Mouse (Mus musculus): ENCODE data around the gene 2410004P03Rik. TPM values are rescaled to one million over a fixed set of nuclear protein-coding genes. Genes with fewer than 3 reads are reported as not detected.
A peak's percentile ranks its signal among the peaks of the same experiment; 100 is the strongest.
"Not testable (repeated sequence)": the region's sequence is repeated elsewhere in the genome, so short reads cannot be mapped to it uniquely, and the experiment has no call there.

The 2410004P03Rik gene
- total RNA-seq, 2 experiments from 2014 or later: 0.57 to 1.1 TPM

DNA sequence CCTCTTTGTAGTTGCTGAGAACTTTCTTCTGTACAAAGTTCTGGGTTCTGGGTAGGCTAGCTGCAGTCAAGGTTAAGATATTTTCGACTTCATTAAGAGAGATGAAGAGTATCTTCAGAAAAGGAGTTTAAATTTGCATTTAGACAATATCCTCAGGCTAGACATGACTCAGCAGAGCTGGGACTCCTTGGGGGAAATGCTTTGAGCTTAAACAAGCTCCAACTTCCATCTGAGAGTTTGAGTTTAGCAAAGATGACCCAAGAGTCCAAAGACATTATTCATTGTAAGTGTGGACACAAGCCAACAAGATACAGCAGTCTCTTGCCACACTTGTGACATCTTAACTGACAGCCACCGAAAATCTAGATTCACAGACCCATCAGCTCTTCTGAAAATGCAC lies 27.9 kb upstream of the 2410004P03Rik start:
- Histone ChIP-seq H3K27ac (no peak overlapping the region), H3K4me3 (no peak overlapping the region)
- intact Hi-C loops (cut with DNase I): loop anchor here (5.0 kb wide), 1 partner anchor 48 kb away; no protein-coding TSS in a partner anchor
- DNase-seq (ENCODE audit: extremely low spot score in 1 of 2, low spot score in 2 of 2): no peak
- TF ChIP-seq CTCF (IDR thresholded peaks at IDR 0.05): no peak

DNA sequence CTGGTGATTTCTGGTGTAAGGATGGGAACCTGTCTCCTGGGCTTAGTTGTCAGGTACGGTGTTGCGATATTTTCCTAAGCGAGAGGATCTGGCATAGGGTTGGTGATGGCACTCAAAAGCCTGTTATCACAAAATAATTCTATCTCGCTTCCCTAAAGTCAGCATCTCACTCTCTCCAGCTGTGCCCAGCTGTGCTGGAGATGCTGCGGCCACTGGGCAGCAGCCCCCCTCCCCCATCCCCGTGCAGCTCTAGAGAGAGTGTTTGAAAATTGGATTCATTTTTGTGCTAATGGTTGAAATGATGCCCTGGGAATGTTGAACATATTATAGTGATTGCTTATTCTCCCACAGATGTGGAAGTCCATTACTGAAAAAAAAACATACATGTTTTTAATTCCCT lies 26.7 kb upstream of the 2410004P03Rik start:
- intact Hi-C loops (cut with DNase I): loop anchor here (5.0 kb wide), 1 partner anchor 49 kb away; no protein-coding TSS in a partner anchor
- H3K27ac ChIP-seq: no peak overlapping the region
- TF ChIP-seq CTCF (IDR thresholded peaks at IDR 0.05): no peak
- H3K4me3 ChIP-seq: no peak overlapping the region
- DNase-seq (ENCODE audit: extremely low spot score in 1 of 2, low spot score in 2 of 2): no peak

GRCm38 (mm10) chr12:17037053-17037610 lies 25.6 kb upstream of the 2410004P03Rik start:
- H3K4me3 ChIP-seq: no peak overlapping the region
- peak; percentile 59 to 60 for DNase-seq (ENCODE audit: extremely low spot score in 1 of 2, low spot score in 2 of 2)
- TF ChIP-seq CTCF (IDR thresholded peaks at IDR 0.05): no peak
- intact Hi-C loops (cut with DNase I): loop anchor here (5.0 kb wide), 1 partner anchor 50 kb away; no protein-coding TSS in a partner anchor
- H3K27ac ChIP-seq: peak overlapping the region; percentile 63; the same call in 1 of the 2 replicates

GRCm38 (mm10) chr12:17036532-17036931 lies 25.0 kb upstream of the 2410004P03Rik start:
- TF ChIP-seq CTCF (IDR thresholded peaks at IDR 0.05): no peak

GRCm38 (mm10) chr12:17035128-17035527 lies 23.6 kb upstream of the 2410004P03Rik start:
- intact Hi-C loops (cut with DNase I): loop anchor here (5.0 kb wide), 1 partner anchor 52 kb away; no protein-coding TSS in a partner anchor

More at GRCm38 (mm10) chr12:17036532-17036931, 25.0 kb upstream of the 2410004P03Rik start:
- H3K27ac ChIP-seq: peak overlapping the region; percentile 50; the same call in 1 of the 2 replicates
- intact Hi-C loops (cut with DNase I): loop anchor here (5.0 kb wide), 1 partner anchor 51 kb away; no protein-coding TSS in a partner anchor
- DNase-seq (ENCODE audit: extremely low spot score in 1 of 2, low spot score in 2 of 2): no peak
- no peak overlapping the region for H3K4me3 ChIP-seq

DNA sequence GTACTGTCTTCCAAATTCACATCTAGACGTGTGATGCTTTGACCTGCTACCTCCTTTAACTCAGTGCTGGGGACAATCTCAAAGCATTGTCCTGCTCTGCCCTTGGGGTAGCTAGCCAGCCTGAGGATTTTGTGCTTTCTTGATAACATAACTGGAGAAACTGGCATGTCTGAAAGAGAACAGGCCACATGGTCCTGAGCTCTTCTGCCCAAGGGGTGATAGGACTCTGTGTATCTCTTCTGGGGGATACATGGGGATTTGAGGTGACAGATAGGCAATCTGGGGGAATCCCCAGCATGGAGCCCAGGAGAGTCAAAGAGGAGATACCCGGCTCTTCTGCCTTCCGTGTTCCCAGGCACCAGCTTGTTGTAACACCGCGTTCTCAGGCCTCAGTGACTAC lies 23.1 kb upstream of the 2410004P03Rik start:
- intact Hi-C loops (cut with DNase I): loop anchor here (5.0 kb wide), 1 partner anchor 53 kb away; no protein-coding TSS in a partner anchor
- Histone ChIP-seq H3K4me3 (no peak overlapping the region), H3K27ac (no peak overlapping the region)
- DNase-seq (ENCODE audit: extremely low spot score in 1 of 2, low spot score in 2 of 2): no peak
- TF ChIP-seq CTCF (IDR thresholded peaks at IDR 0.05): no peak

More at GRCm38 (mm10) chr12:17035128-17035527, 23.6 kb upstream of the 2410004P03Rik start:
- peak; percentile 51 for TF ChIP-seq CTCF (IDR thresholded peaks at IDR 0.05)
- DNase-seq (ENCODE audit: extremely low spot score in 1 of 2, low spot score in 2 of 2): peak in 1 of 2 experiments; percentile 43
- Histone ChIP-seq H3K27ac (no peak overlapping the region), H3K4me3 (no peak overlapping the region)

DNA sequence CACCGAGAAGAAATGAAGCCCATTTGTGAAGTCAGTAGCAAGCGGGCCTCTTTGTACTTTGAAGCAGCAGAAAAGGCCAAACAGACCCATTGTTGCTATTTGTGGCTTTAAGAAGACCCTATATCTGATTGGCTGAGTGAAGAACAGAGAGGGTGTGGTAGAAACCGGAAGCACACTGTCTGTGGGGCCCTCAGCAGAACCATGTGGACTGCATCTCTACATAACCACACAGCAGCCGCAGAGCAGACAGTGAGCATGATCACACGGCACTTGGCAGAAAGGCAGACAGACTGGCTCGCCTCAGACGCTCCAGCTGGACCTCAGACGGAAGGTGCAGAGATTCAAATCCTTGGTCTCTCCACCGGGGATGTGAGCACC lies 21.9 kb upstream of the 2410004P03Rik start:
- intact Hi-C loops (cut with DNase I): loop anchor here (1.0 to 2.0 kb wide), 2 partner anchors 137 to 224 kb away; no protein-coding TSS in a partner anchor
- no peak for TF ChIP-seq CTCF (IDR thresholded peaks at IDR 0.05)
- H3K4me3 ChIP-seq: no peak overlapping the region
- DNase-seq (ENCODE audit: extremely low spot score in 1 of 2, low spot score in 2 of 2): peak in 1 of 2 experiments; percentile 28
- peak overlapping the region; percentile 56 for H3K27ac ChIP-seq

DNA sequence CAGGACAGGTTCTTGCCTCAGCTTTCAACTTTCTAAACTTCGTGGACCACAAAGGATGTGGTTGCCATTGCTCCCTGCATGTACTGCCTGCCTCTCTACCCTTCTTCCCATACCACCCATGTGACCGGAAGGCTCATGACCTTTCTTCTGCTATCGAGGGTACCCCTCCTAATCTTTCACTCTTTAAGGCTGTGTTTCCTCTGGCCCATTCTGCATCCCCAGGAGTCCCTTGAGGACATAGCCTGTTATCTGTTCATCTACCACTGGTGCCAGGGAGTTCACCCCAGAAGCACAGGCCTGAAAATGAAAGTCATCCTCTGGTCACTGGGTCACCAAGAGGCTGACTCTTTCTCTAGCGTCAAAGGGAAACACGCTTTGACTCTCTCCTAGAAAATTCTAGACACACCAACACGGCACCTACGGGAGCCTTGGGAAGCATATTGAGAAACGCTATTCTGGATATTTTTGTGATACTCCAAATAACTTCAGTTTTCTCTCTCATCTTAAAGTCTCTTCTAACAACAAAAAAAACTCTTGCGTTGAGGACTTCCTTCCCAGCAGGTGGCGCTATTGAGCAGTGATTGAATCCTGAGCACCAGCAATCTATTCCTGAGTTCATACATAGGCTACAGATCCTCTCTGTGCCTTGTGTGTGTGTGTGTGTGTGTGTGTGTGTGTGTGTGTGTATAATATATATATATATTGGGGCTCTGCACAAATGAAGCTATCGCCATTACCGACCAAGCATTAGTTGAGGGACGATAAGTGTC lies 21.4 kb upstream of the 2410004P03Rik start:
- Histone ChIP-seq H3K4me3 (no peak overlapping the region), H3K27ac (no peak overlapping the region; the same call in 1 of the 2 replicates)
- TF ChIP-seq CTCF (IDR thresholded peaks at IDR 0.05): peak; percentile 71
- intact Hi-C loops (cut with DNase I): loop anchor here (1.0 to 2.0 kb wide), 2 partner anchors 138 to 224 kb away; no protein-coding TSS in a partner anchor
- DNase-seq (ENCODE audit: extremely low spot score in 1 of 2, low spot score in 2 of 2): peak; percentile 81 to 82

GRCm38 (mm10) chr12:17024554-17025110 lies 13.1 kb upstream of the 2410004P03Rik start:
- intact Hi-C loops (cut with DNase I): no loop called here
- Histone ChIP-seq H3K4me3 (no peak overlapping the region), H3K27ac (no peak overlapping the region)
- TF ChIP-seq CTCF (IDR thresholded peaks at IDR 0.05): no peak
- DNase-seq (ENCODE audit: extremely low spot score in 1 of 2, low spot score in 2 of 2): no peak

- no peak overlapping the region for H3K27ac ChIP-seq
- no peak overlapping the region for H3K4me3 ChIP-seq
- intact Hi-C loops (cut with DNase I): no loop called here
- TF ChIP-seq CTCF (IDR thresholded peaks at IDR 0.05): no peak
- no peak for DNase-seq (ENCODE audit: extremely low spot score in 1 of 2, low spot score in 2 of 2)
Measured at GRCm38 (mm10) chr12:17022145-17022544, 10.6 kb upstream of the 2410004P03Rik start.

DNA sequence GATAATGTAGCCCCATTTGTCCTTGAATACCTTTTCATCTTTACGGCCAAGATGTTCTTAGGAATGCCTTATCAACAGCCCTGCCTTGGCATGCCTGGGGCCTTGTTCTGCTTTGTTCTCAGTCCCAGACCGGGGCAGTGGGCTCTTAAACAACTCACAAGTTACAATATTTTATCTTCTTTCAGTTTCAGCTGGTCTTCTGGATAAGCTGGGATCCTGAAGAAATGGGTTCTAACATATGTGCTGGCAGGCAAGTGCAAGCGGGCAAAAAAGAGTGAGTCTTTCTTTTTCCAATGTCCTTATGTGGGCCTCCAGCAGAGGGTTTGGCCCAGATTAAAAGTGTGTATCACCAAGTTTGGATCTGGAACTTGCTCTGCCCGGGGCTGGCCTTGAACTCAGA lies 9.6 kb upstream of the 2410004P03Rik start:
- H3K27ac ChIP-seq; intact Hi-C loops (cut with DNase I); H3K4me3 ChIP-seq; DNase-seq (ENCODE audit: extremely low spot score in 1 of 2, low spot score in 2 of 2): not testable (repeated sequence)

DNA sequence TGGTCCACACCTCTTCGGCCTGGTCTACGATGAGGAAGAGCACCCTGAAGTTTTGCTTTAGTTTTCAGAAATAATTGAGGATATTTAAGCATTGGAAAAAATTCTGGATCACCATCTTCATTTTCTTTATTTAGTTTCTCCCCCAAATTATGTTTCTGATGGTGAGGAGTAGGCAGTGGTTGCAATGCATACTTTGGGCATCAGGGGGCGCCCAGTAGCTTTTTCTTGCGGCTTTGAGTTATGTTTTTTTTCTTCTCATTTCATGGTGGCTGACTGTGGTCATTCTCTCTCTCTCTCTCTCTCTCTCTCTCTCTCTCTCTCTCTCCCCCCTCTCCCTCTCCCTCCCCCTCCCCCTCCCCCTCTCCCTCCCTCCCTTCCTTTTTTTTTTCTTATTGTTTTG lies 6.9 kb upstream of the 2410004P03Rik start:
- TF ChIP-seq CTCF (IDR thresholded peaks at IDR 0.05): peak; percentile 74
- no peak overlapping the region for H3K4me3 ChIP-seq
- intact Hi-C loops (cut with DNase I): loop anchor here (2.0 kb wide), 1 partner anchor 238 kb away; no protein-coding TSS in a partner anchor
- no peak overlapping the region for H3K27ac ChIP-seq
- DNase-seq (ENCODE audit: extremely low spot score in 1 of 2, low spot score in 2 of 2): peak; percentile 63 to 83

Measured in left cerebral cortex, adult 2 months (tissue).